Mouse (Mus musculus): ENCODE measurements around the gene Veph1. TPM values are rescaled to one million over a fixed set of nuclear protein-coding genes. Genes with fewer than 3 reads are reported as not detected.

Gene Veph1
- polyA plus RNA-seq, 1 experiment = not detected

GRCm38 (mm10) chr3:66101809-66102598, 194.6 kb downstream of the Veph1 start:
- no peak for TF ChIP-seq CTCF (IDR thresholded peaks at IDR 0.05; ENCODE audit: extremely low read depth, insufficient read length, insufficient replicate concordance, low read depth, low read length)
- no peak for TF ChIP-seq POLR2A (IDR thresholded peaks at IDR 0.05; ENCODE audit: low read depth, low read length)
- H3K36me3 ChIP-seq (ENCODE audit: control insufficient read depth, insufficient read depth, low read length) = no peaks in the 10 kb centered on the region
- 88% methylated on average over 11 of the region's 11 CpGs for WGBS

DNA sequence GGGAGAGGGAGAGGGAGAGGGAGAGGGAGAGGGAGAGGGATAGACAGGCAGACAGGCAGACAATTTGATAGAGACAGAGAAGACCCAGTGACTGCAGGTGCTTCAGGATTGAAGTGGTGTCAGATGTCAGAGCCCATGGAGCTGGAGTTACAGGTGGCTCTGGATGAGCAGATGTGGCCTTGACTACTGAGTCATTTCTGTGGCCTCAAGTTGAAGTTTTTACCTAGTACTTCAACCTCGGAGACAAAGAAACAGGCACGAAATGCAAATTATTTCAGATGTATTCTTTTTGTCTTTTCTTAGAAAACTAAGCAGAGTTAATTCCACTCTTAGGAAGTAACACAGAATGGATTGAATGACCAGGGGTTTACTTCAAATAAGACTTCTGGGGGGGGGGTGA, 195.6 kb downstream of the Veph1 start:
- H3K27me3 ChIP-seq (ENCODE audit: control insufficient read depth, insufficient read depth, low read length) = no peaks in the 10 kb centered on the region
- H3K4me1 ChIP-seq (ENCODE audit: control insufficient read depth, insufficient read depth, insufficient read length, low read length) = no peaks in the 10 kb centered on the region
- no peaks in the 10 kb centered on the region for H3K36me3 ChIP-seq (ENCODE audit: control insufficient read depth, insufficient read depth, low read length)
- WGBS = 82% methylated on average over 2 of the region's 2 CpGs
- no peak for TF ChIP-seq POLR2A (IDR thresholded peaks at IDR 0.05; ENCODE audit: low read depth, low read length)
- no peak for TF ChIP-seq CTCF (IDR thresholded peaks at IDR 0.05; ENCODE audit: extremely low read depth, insufficient read length, insufficient replicate concordance, low read depth, low read length)
- H3K27ac ChIP-seq (ENCODE audit: insufficient read depth, low read depth, low read length) = no peak overlapping the region
- H3K4me3 ChIP-seq (ENCODE audit: low read depth, low read length) = no peak overlapping the region

More at GRCm38 (mm10) chr3:66101809-66102598, 194.6 kb downstream of the Veph1 start:
- no peaks in the 10 kb centered on the region for H3K4me1 ChIP-seq (ENCODE audit: control insufficient read depth, insufficient read depth, insufficient read length, low read length)
- H3K27ac ChIP-seq (ENCODE audit: insufficient read depth, low read depth, low read length) = no peak overlapping the region
- H3K4me3 ChIP-seq (ENCODE audit: low read depth, low read length) = no peak overlapping the region
- H3K27me3 ChIP-seq (ENCODE audit: control insufficient read depth, insufficient read depth, low read length) = no peaks in the 10 kb centered on the region

DNA sequence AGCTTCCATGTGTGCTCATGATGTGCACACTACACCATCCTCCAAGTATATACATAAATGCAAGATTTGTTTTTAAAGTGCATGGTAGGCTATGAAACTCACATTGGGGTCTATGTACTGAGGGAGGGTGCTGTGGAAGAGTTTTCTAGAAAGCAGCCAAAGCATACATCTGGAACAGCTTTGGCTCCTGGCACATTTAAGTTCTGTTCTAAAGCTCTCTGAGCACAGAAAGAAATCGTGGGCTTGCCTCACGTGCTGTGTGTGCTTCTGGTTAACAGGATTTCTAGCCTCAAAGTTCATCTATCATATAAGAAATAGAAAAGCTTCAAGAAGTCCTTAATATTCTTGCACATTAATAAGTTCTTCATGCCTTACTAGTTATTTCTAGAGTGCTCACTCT, 204.9 kb downstream of the Veph1 start:
- H3K27me3 ChIP-seq (ENCODE audit: control insufficient read depth, insufficient read depth, low read length) = no peaks in the 10 kb centered on the region
- no peak for TF ChIP-seq POLR2A (IDR thresholded peaks at IDR 0.05; ENCODE audit: low read depth, low read length)
- no peak for TF ChIP-seq CTCF (IDR thresholded peaks at IDR 0.05; ENCODE audit: extremely low read depth, insufficient read length, insufficient replicate concordance, low read depth, low read length)
- no peak overlapping the region for H3K4me3 ChIP-seq (ENCODE audit: low read depth, low read length)
- H3K36me3 ChIP-seq (ENCODE audit: control insufficient read depth, insufficient read depth, low read length) = no peaks in the 10 kb centered on the region
- WGBS = 71% methylated on average over 2 of the region's 2 CpGs
- no peak overlapping the region for H3K27ac ChIP-seq (ENCODE audit: insufficient read depth, low read depth, low read length)
- H3K4me1 ChIP-seq (ENCODE audit: control insufficient read depth, insufficient read depth, insufficient read length, low read length) = no peaks in the 10 kb centered on the region

DNA sequence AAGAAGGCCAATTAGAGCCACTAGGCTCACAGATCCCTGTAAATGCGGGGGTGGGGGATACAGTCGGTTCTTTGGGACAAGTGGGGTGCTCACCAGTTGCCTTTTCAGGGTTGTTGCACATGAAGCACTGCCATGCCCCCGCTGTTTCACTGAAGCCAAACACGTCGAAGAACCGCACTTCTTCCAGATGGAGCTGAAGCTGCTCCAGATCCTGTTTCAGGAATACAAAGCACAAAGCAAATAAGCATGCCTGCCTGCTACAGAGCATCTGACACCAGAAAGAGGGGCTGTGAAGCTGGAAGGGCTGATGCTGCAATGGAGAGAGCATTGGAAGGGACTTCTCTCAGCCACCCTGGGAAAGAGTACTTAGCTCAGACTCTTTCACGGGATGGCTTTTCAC, 209.0 kb downstream of the Veph1 start:
- Histone ChIP-seq H3K4me1 (ENCODE audit: control insufficient read depth, insufficient read depth, insufficient read length, low read length) (no peaks in the 10 kb centered on the region), H3K36me3 (ENCODE audit: control insufficient read depth, insufficient read depth, low read length) (no peaks in the 10 kb centered on the region), H3K4me3 (ENCODE audit: low read depth, low read length) (no peak overlapping the region), H3K27me3 (ENCODE audit: control insufficient read depth, insufficient read depth, low read length) (no peaks in the 10 kb centered on the region), H3K27ac (ENCODE audit: insufficient read depth, low read depth, low read length) (no peak overlapping the region)
- 81% methylated on average over 7 of the region's 7 CpGs for WGBS
- TF ChIP-seq CTCF (IDR thresholded peaks at IDR 0.05; ENCODE audit: extremely low read depth, insufficient read length, insufficient replicate concordance, low read depth, low read length) (no peak), POLR2A (IDR thresholded peaks at IDR 0.05; ENCODE audit: low read depth, low read length) (no peak)

GRCm38 (mm10) chr3:66083856-66084255, 212.8 kb downstream of the Veph1 start:
- TF ChIP-seq POLR2A (IDR thresholded peaks at IDR 0.05; ENCODE audit: low read depth, low read length) (no peak), CTCF (IDR thresholded peaks at IDR 0.05; ENCODE audit: extremely low read depth, insufficient read length, insufficient replicate concordance, low read depth, low read length) (no peak)
- no peaks in the 10 kb centered on the region for H3K4me1 ChIP-seq (ENCODE audit: control insufficient read depth, insufficient read depth, insufficient read length, low read length)
- no peak overlapping the region for H3K4me3 ChIP-seq (ENCODE audit: low read depth, low read length)
- H3K27me3 ChIP-seq (ENCODE audit: control insufficient read depth, insufficient read depth, low read length) = no peaks in the 10 kb centered on the region
- WGBS = 86% methylated on average over 3 of the region's 3 CpGs
- no peak overlapping the region for H3K27ac ChIP-seq (ENCODE audit: insufficient read depth, low read depth, low read length)
- H3K36me3 ChIP-seq (ENCODE audit: control insufficient read depth, insufficient read depth, low read length) = no peaks in the 10 kb centered on the region

GRCm38 (mm10) chr3:66083407-66083806, 213.2 kb downstream of the Veph1 start:
- TF ChIP-seq CTCF (IDR thresholded peaks at IDR 0.05; ENCODE audit: extremely low read depth, insufficient read length, insufficient replicate concordance, low read depth, low read length) (no peak), POLR2A (IDR thresholded peaks at IDR 0.05; ENCODE audit: low read depth, low read length) (no peak)
- 72% methylated on average over 5 of the region's 5 CpGs for WGBS
- Histone ChIP-seq H3K27ac (ENCODE audit: insufficient read depth, low read depth, low read length) (no peak overlapping the region), H3K4me3 (ENCODE audit: low read depth, low read length) (no peak overlapping the region), H3K4me1 (ENCODE audit: control insufficient read depth, insufficient read depth, insufficient read length, low read length) (no peaks in the 10 kb centered on the region), H3K36me3 (ENCODE audit: control insufficient read depth, insufficient read depth, low read length) (no peaks in the 10 kb centered on the region), H3K27me3 (ENCODE audit: control insufficient read depth, insufficient read depth, low read length) (no peaks in the 10 kb centered on the region)

GRCm38 (mm10) chr3:66082975-66083374, 213.7 kb downstream of the Veph1 start:
- H3K36me3 ChIP-seq (ENCODE audit: control insufficient read depth, insufficient read depth, low read length) = no peaks in the 10 kb centered on the region
- no peaks in the 10 kb centered on the region for H3K27me3 ChIP-seq (ENCODE audit: control insufficient read depth, insufficient read depth, low read length)
- no peak overlapping the region for H3K4me3 ChIP-seq (ENCODE audit: low read depth, low read length)
- TF ChIP-seq CTCF (IDR thresholded peaks at IDR 0.05; ENCODE audit: extremely low read depth, insufficient read length, insufficient replicate concordance, low read depth, low read length) (no peak), POLR2A (IDR thresholded peaks at IDR 0.05; ENCODE audit: low read depth, low read length) (no peak)
- WGBS = 87% methylated on average over 4 of the region's 4 CpGs
- no peaks in the 10 kb centered on the region for H3K4me1 ChIP-seq (ENCODE audit: control insufficient read depth, insufficient read depth, insufficient read length, low read length)
- no peak overlapping the region for H3K27ac ChIP-seq (ENCODE audit: insufficient read depth, low read depth, low read length)
